Mouse (Mus musculus): ENCODE data around the gene Tspan11. TPM values are rescaled to one million over a fixed set of nuclear protein-coding genes. Genes with fewer than 3 reads are reported as not detected.
A peak's percentile ranks its signal among the peaks of the same experiment; 100 is the strongest.

Gene Tspan11
- polyA plus RNA-seq, 1 experiment from 2014 or later, result 14.9 TPM

- H3K4me2 ChIP-seq, result no peak overlapping the region
- ATAC-seq (ENCODE audit: insufficient number of reproducible peaks, insufficient read depth, low FRiP score, low TSS enrichment, low read depth), result peak; percentile 70
- H3K4me3 ChIP-seq (replicated peaks), result no peak overlapping the region
- no peaks in the 10 kb centered on the region for H3K9me3 ChIP-seq
- H3K9ac ChIP-seq (replicated peaks), result no peak overlapping the region
- no peaks in the 10 kb centered on the region for H3K27me3 ChIP-seq
- peaks cover 42% of the 10 kb centered on the region for H3K4me1 ChIP-seq (replicated peaks)
- no peaks in the 10 kb centered on the region for H3K36me3 ChIP-seq
- 30% methylated on average over 9 of the region's 9 CpGs for WGBS
- peak overlapping the region; percentile 60 for H3K27ac ChIP-seq
Observed at GRCm38 (mm10) chr6:127855711-127856295, 31.6 kb upstream of the Tspan11 start.

GRCm38 (mm10) chr6:127861951-127862350 is 25.4 kb upstream of the Tspan11 start:
- H3K27me3 ChIP-seq, result no peaks in the 10 kb centered on the region
- H3K4me3 ChIP-seq (replicated peaks), result no peak overlapping the region
- no peak for ATAC-seq (ENCODE audit: insufficient number of reproducible peaks, insufficient read depth, low FRiP score, low TSS enrichment, low read depth)
- H3K9me3 ChIP-seq, result no peaks in the 10 kb centered on the region
- no peaks in the 10 kb centered on the region for H3K36me3 ChIP-seq
- peaks cover 9% of the 10 kb centered on the region; the same call in 1 of the 2 replicates for H3K4me1 ChIP-seq (replicated peaks)
- H3K9ac ChIP-seq (replicated peaks), result no peak overlapping the region
- H3K4me2 ChIP-seq, result no peak overlapping the region
- 82% methylated on average over 9 of the region's 9 CpGs for WGBS
- no peak overlapping the region for H3K27ac ChIP-seq

DNA sequence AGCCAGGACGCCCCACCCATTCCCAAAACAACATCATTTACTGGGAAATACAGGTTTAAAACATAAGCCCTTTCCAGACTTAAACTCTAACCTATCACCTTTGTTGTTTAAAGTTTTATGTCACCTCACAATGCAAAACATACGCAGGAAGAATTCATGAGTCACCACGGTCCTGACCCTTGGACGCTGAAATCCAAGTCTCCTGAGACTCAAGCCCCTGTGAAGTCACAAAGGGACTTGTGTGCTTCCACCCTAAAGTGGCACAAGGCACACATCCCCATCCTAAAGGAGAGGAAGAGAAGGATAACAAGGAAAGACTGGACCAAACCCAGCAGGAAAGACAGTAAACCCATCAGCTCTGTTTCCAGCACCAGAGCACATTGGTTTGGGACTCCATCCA is 22.0 kb upstream of the Tspan11 start:
- no peak overlapping the region for H3K9ac ChIP-seq (replicated peaks)
- 36% methylated on average over 4 of the region's 4 CpGs for WGBS
- H3K4me1 ChIP-seq (replicated peaks), result peaks cover 21% of the 10 kb centered on the region
- no peak overlapping the region for H3K4me2 ChIP-seq
- no peak overlapping the region for H3K27ac ChIP-seq
- no peak for ATAC-seq (ENCODE audit: insufficient number of reproducible peaks, insufficient read depth, low FRiP score, low TSS enrichment, low read depth)
- no peak overlapping the region for H3K4me3 ChIP-seq (replicated peaks)
- no peaks in the 10 kb centered on the region for H3K36me3 ChIP-seq
- H3K27me3 ChIP-seq, result no peaks in the 10 kb centered on the region
- no peaks in the 10 kb centered on the region for H3K9me3 ChIP-seq

- no peaks in the 10 kb centered on the region for H3K27me3 ChIP-seq
- no peak overlapping the region for H3K4me2 ChIP-seq
- 0 out of 2 replicates have a peak overlapping the region, but pooled peaks have one; percentile 29 for H3K27ac ChIP-seq
- no peak overlapping the region for H3K9ac ChIP-seq (replicated peaks)
- H3K4me1 ChIP-seq (replicated peaks), result peaks cover 34% of the 10 kb centered on the region
- peaks cover 6% of the 10 kb centered on the region; the same call in 1 of the 2 replicates for H3K9me3 ChIP-seq
- no peak overlapping the region for H3K4me3 ChIP-seq (replicated peaks)
- 60% methylated on average over 8 of the region's 8 CpGs for WGBS
- ATAC-seq (ENCODE audit: insufficient number of reproducible peaks, insufficient read depth, low FRiP score, low TSS enrichment, low read depth), result no peak
- H3K36me3 ChIP-seq, result no peaks in the 10 kb centered on the region
Observed at GRCm38 (mm10) chr6:127868546-127868945, 18.8 kb upstream of the Tspan11 start.

DNA sequence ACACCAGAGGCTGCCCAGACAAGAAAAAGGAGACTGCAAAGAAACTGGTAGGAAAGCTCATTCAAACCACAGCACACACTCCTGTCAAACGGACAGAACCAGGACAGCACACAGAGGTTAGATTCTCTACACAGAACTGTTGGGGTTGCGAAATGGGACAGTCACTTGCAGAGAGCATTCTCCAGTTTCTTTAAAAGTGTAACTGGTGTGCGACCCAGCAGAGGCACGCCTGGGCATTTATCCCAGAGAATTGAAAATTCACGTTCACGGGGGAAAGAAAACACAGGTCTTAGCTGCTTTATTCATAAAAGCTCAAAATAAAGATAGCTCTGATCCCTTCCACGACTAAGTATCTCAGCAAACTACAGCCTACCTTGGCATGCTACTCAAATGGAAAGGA is 18.3 kb upstream of the Tspan11 start:
- Histone ChIP-seq H3K9ac (replicated peaks) (no peak overlapping the region), H3K4me3 (replicated peaks) (no peak overlapping the region), H3K36me3 (no peaks in the 10 kb centered on the region), H3K9me3 (peaks cover 6% of the 10 kb centered on the region; the same call in 1 of the 2 replicates), H3K4me1 (replicated peaks) (peaks cover 34% of the 10 kb centered on the region), H3K4me2 (no peak overlapping the region), H3K27me3 (no peaks in the 10 kb centered on the region), H3K27ac (peak overlapping the region; percentile 96)
- ATAC-seq (ENCODE audit: insufficient number of reproducible peaks, insufficient read depth, low FRiP score, low TSS enrichment, low read depth), result no peak
- 83% methylated on average over 7 of the region's 7 CpGs for WGBS

DNA sequence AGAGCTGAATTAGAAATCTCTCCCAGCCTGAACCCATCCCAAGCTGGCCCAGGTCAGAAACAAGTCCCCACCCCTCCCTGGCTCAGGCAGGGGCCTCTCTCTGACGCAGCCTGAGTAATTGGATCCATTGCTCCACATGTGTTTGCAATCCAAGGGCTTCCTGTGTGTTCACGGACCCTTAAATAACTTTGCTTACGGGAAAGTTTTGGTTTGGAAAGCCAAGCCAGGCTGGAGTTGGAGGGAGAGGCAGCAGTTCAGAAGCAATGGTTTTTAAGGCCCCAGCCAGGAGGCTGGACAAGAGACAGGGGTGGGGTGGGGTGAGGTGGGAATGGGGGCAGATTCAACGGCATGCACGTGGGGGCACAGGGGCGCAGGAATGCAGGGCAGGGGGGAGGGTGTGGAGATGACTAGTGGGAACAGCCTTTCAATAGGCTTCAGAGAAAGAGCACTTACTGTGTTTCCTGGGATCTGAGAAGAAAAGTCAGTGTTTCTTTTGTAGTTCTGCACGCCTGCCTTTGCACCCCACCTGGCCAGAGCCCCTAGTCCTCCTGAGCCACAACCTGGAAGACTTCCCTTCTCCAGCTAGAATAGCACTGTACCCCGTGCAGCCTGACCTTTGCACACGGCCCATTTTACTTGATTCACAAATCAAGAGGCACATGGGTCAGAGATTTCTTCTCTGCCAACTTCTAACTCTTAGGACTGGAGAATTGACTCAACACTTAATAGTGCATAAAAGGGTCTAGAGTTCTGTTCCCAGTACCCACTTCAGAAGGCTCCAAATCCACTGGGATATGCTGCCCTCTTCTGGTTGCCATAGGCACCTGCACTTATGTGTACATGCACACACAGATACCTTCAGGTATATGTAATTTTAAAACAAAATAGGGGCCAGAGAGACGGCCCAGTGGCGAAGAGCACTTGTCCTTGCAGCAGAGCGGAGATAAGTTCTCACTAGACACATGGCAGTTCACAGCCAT is 16.8 kb upstream of the Tspan11 start:
- peaks cover 6% of the 10 kb centered on the region; the same call in 1 of the 2 replicates for H3K9me3 ChIP-seq
- H3K4me3 ChIP-seq (replicated peaks), result no peak overlapping the region
- WGBS, result 35% methylated on average over 12 of the region's 12 CpGs
- H3K27ac ChIP-seq, result peak overlapping the region; percentile 96
- H3K4me2 ChIP-seq, result 0 out of 2 replicates have a peak overlapping the region, but pooled peaks have one; percentile 11
- peaks cover 39% of the 10 kb centered on the region for H3K4me1 ChIP-seq (replicated peaks)
- H3K27me3 ChIP-seq, result no peaks in the 10 kb centered on the region
- ATAC-seq (ENCODE audit: insufficient number of reproducible peaks, insufficient read depth, low FRiP score, low TSS enrichment, low read depth), result peak; percentile 90
- H3K36me3 ChIP-seq, result no peaks in the 10 kb centered on the region
- H3K9ac ChIP-seq (replicated peaks), result no peak overlapping the region

DNA sequence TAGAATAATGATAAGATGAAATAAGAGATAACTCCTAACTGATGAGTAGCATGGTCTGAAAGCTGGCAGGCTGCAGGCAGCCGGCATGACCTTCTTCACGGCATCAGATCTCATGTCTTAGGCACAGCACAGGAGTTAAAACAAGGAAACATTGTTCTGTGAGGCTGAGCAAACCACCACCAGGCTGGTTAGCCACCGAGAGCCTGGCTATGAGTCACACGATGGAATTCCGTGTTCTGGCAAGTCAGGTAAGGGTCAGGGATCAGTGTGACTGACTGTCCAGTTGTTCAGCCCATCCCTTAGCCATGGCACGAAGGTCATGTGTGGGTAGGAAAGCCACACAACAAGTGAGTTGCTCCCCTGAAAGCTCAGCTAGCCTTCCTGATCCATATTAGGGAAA is 16.0 kb upstream of the Tspan11 start:
- ATAC-seq (ENCODE audit: insufficient number of reproducible peaks, insufficient read depth, low FRiP score, low TSS enrichment, low read depth), result no peak
- peak overlapping the region; percentile 96 for H3K27ac ChIP-seq
- H3K9ac ChIP-seq (replicated peaks), result no peak overlapping the region

DNA sequence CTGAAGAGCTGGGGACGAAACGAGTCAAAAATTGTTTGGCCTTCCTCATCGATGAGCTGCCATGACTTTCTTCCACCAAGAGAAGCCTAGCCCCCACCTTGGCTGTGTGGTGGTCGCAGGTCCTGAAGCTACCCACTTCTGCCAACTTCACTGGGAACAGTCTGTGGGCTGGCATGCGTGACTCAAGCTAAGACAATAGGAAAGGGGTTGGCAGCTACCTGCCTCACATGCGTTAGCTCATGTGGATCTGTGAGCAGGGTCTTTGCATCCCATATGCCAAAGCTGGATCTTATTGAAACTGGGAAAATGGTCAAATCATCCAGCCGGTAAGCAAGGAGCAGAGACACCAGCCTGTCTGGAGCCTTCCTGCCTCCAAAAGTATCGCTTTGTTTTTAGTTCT is 14.8 kb upstream of the Tspan11 start:
- H3K27ac ChIP-seq, result no peak overlapping the region
- WGBS, result 92% methylated on average over 8 of the region's 8 CpGs
- H3K4me2 ChIP-seq, result no peak overlapping the region
- H3K36me3 ChIP-seq, result no peaks in the 10 kb centered on the region
- no peak overlapping the region for H3K9ac ChIP-seq (replicated peaks)
- H3K9me3 ChIP-seq, result peaks cover 6% of the 10 kb centered on the region; the same call in 1 of the 2 replicates
- H3K4me1 ChIP-seq (replicated peaks), result peaks cover 57% of the 10 kb centered on the region
- H3K27me3 ChIP-seq, result no peaks in the 10 kb centered on the region
- ATAC-seq (ENCODE audit: insufficient number of reproducible peaks, insufficient read depth, low FRiP score, low TSS enrichment, low read depth), result no peak
- no peak overlapping the region for H3K4me3 ChIP-seq (replicated peaks)

More for the DNA sequence above, 16.0 kb upstream of the Tspan11 start:
- Histone ChIP-seq H3K4me2 (no peak overlapping the region), H3K4me3 (replicated peaks) (no peak overlapping the region), H3K9me3 (peaks cover 6% of the 10 kb centered on the region; the same call in 1 of the 2 replicates), H3K36me3 (no peaks in the 10 kb centered on the region), H3K4me1 (replicated peaks) (peaks cover 47% of the 10 kb centered on the region), H3K27me3 (no peaks in the 10 kb centered on the region)
- 93% methylated on average over 6 of the region's 6 CpGs for WGBS

DNA sequence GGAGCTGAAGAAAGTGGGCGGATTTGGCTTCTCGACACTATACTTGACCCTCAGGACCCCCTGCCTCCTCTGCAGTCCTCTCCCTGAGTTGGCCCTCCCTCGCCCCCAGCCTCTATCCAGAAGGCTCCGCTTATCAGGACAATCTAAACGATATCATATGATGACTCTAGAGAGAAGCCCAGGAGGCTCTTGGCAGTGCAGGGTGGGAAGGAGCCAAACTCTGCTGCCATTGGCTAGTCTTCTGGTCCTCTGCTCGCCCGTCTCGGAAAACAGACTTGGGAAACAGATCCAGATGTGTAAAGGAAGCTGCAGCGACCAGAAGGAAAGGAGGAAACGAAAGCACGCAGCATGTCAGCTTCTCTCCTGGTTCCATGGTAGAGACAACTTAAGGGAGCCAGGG is 11.5 kb upstream of the Tspan11 start:
- peak overlapping the region; percentile 28; the same call in 1 of the 2 replicates for H3K4me2 ChIP-seq
- WGBS, result 21% methylated on average over 11 of the region's 11 CpGs
- H3K4me3 ChIP-seq (replicated peaks), result no peak overlapping the region
- peak overlapping the region; percentile 56 for H3K27ac ChIP-seq
- no peaks in the 10 kb centered on the region for H3K27me3 ChIP-seq
- ATAC-seq (ENCODE audit: insufficient number of reproducible peaks, insufficient read depth, low FRiP score, low TSS enrichment, low read depth), result peak; percentile 44; the same call in 1 of the 2 replicates
- peaks cover 31% of the 10 kb centered on the region for H3K4me1 ChIP-seq (replicated peaks)
- H3K36me3 ChIP-seq, result no peaks in the 10 kb centered on the region
- no peak overlapping the region for H3K9ac ChIP-seq (replicated peaks)
- peaks cover 13% of the 10 kb centered on the region for H3K9me3 ChIP-seq

DNA sequence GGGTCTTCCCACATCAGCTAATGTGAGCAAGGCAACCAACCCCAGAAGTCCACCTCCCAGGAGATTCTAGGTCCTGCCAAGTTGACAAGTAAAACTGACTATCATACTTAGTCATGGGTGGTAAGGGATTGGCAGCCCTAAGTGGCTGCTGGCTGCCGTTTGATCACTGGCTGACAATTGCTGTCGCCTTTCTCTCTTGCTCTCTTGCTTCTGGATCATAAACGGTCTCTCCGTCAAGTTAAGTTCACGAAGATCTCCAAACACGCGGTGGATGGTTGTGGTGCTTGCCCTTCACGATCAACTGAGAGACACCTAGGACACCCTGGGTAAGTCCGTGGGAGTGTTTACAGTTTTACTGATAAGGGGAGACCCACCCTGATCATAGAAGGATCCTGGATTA is 11.0 kb upstream of the Tspan11 start:
- H3K9me3 ChIP-seq, result peaks cover 8% of the 10 kb centered on the region
- H3K36me3 ChIP-seq, result no peaks in the 10 kb centered on the region
- ATAC-seq (ENCODE audit: insufficient number of reproducible peaks, insufficient read depth, low FRiP score, low TSS enrichment, low read depth), result no peak
- no peaks in the 10 kb centered on the region for H3K27me3 ChIP-seq
- H3K4me2 ChIP-seq, result no peak overlapping the region
- peak overlapping the region; percentile 56; the same call in 1 of the 2 replicates for H3K27ac ChIP-seq
- H3K9ac ChIP-seq (replicated peaks), result no peak overlapping the region
- peaks cover 29% of the 10 kb centered on the region for H3K4me1 ChIP-seq (replicated peaks)
- no peak overlapping the region for H3K4me3 ChIP-seq (replicated peaks)
- WGBS, result 80% methylated on average over 9 of the region's 9 CpGs

GRCm38 (mm10) chr6:127877026-127877425 is 10.4 kb upstream of the Tspan11 start:
- ATAC-seq (ENCODE audit: insufficient number of reproducible peaks, insufficient read depth, low FRiP score, low TSS enrichment, low read depth), result no peak
- no peaks in the 10 kb centered on the region for H3K36me3 ChIP-seq
- peak overlapping the region; percentile 47 for H3K27ac ChIP-seq
- 54% methylated on average over 12 of the region's 12 CpGs for WGBS
- H3K27me3 ChIP-seq, result no peaks in the 10 kb centered on the region
- peaks cover 8% of the 10 kb centered on the region for H3K9me3 ChIP-seq
- peaks cover 29% of the 10 kb centered on the region for H3K4me1 ChIP-seq (replicated peaks)
- no peak overlapping the region for H3K9ac ChIP-seq (replicated peaks)
- no peak overlapping the region for H3K4me3 ChIP-seq (replicated peaks)
- no peak overlapping the region for H3K4me2 ChIP-seq

All from limb, embryonic 12.5 days (tissue).